Mouse (Mus musculus) bone marrow, adult 2 months (tissue): ENCODE results near the gene Gm3404.
"Not testable (repeated sequence)": the region's sequence is repeated elsewhere in the genome, so short reads cannot be mapped to it uniquely, and the experiment has no call there.

Experiments
- CTCF ChIP-seq: fragments of 200-500 bp; IDR thresholded peaks from 2 replicates; pipeline ENCODE4 v1.5.1; 2011; ENCODE audit warnings: low read length, control low read depth; ENCODE audit not compliant: control insufficient read depth, insufficient read depth
- POLR2A ChIP-seq: fragments of 200-500 bp; IDR thresholded peaks from 2 replicates; pipeline ENCODE4 v1.6.1; 2011; ENCODE audit warnings: low read depth, mild to moderate bottlenecking, control low read depth, low read length, borderline replicate concordance; ENCODE audit not compliant: control insufficient read depth

GRCm38 (mm10) chr5:146513823-146514222 is 11.8 kb upstream of the Gm3404 start, which contains the start of gene Gm3402:
- TF ChIP-seq CTCF, POLR2A: not testable (repeated sequence)
